Mouse (Mus musculus) midbrain, embryonic 13.5 days (tissue): ENCODE measurements around the gene Kcnv2. TPM values are rescaled to one million over a fixed set of nuclear protein-coding genes. Genes with fewer than 3 reads are reported as not detected.
A peak's percentile ranks its signal among the peaks of the same experiment; 100 is the strongest.

Experiments
- ATAC-seq: fragments of 200-750 bp; cut with Nextera tagmentation; 2 replicates; pipeline ENCODE4 v1.8.0; 2017; ENCODE audit warnings: mild to moderate bottlenecking, moderate TSS enrichment, moderate library complexity
- H3K27ac ChIP-seq: fragments of 300-500 bp; sonication (generic); 2 replicates; pipeline ENCODE4 v1.5.1; 2015; ENCODE audit warnings: inconsistent platforms, mild to moderate bottlenecking, moderate library complexity
- H3K27me3 ChIP-seq: fragments of 300-500 bp; sonication (generic); 2 replicates; pipeline ENCODE4 v1.6.1; 2015; ENCODE audit warnings: mild to moderate bottlenecking, inconsistent platforms
- H3K36me3 ChIP-seq: fragments of 300-500 bp; sonication (generic); 2 replicates; pipeline ENCODE4 v1.6.1; 2015; ENCODE audit warnings: mild to moderate bottlenecking, inconsistent platforms
- H3K4me1 ChIP-seq: fragments of 300-500 bp; sonication (generic); replicated peaks from 2 replicates; pipeline ENCODE4 v1.6.1; 2015; ENCODE audit warnings: inconsistent platforms
- H3K4me2 ChIP-seq: fragments of 300-500 bp; sonication (generic); replicated peaks from 2 replicates; pipeline ENCODE4 v1.6.1; 2015; ENCODE audit warnings: moderate library complexity, mild to moderate bottlenecking, inconsistent platforms
- H3K4me3 ChIP-seq: fragments of 300-500 bp; sonication (generic); replicated peaks from 2 replicates; pipeline ENCODE4 v1.5.1; 2015; ENCODE audit warnings: mild to moderate bottlenecking, inconsistent platforms
- H3K9ac ChIP-seq: fragments of 300-500 bp; sonication (generic); replicated peaks from 2 replicates; pipeline ENCODE4 v1.6.1; 2015; ENCODE audit warnings: mild to moderate bottlenecking, inconsistent platforms
- H3K9me3 ChIP-seq: fragments of 300-500 bp; sonication (generic); 2 replicates; pipeline ENCODE4 v1.6.1; 2016; ENCODE audit warnings: mild to moderate bottlenecking, inconsistent platforms
- whole genome bisulfite sequencing: fragments of 180-500 bp; shearing (Covaris S2); methylation state at CpG from one replicate; pipeline ENCODE4 v1.1.7; 2015; 5-methylcytosine and 5-hydroxymethylcytosine counted together
- polyA plus RNA-seq: library from polyadenylated mRNA; unstranded; fragments of >200 nt; fragmentation: Nextera tagmentation; extraction: Ambion mirVana; gene quantifications from 2 replicates; pipeline ENCODE4 v1.2.1, GENCODE M21; 2015

The Kcnv2 gene
- polyA plus RNA-seq, 1 experiment from 2014 or later = not detected

DNA sequence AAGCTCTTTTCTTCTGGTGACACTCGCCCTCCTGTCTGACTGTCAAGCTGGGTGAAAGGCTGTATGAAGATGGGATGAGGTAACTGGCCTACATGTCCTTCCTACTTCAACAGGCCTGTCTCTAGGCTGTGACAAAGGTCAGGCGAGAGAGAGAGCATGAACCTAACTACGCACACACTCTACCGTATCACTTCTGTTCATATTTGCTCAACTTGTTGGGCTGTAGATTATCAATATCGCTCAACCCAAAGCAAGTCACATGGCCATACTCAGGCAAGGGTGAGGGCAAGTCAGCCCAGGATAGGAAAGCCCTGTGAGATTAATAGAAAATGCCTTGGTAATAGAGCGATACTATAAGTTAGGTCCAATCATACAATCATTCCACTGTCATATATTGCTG lies 5.2 kb downstream of the Kcnv2 start:
- ATAC-seq = no peak
- 95% methylated on average over 6 of the region's 6 CpGs for WGBS

GRCm38 (mm10) chr19:27328166-27328565 lies 5.8 kb downstream of the Kcnv2 start:
- H3K9ac ChIP-seq = no peak overlapping the region
- no peak for ATAC-seq
- H3K4me1 ChIP-seq = no peaks in the 10 kb centered on the region
- no peaks in the 10 kb centered on the region for H3K9me3 ChIP-seq
- no peak overlapping the region for H3K4me2 ChIP-seq
- no peak overlapping the region for H3K4me3 ChIP-seq
- no peaks in the 10 kb centered on the region for H3K27me3 ChIP-seq
- H3K27ac ChIP-seq = no peak overlapping the region
- WGBS = 78% methylated on average over 3 of the region's 3 CpGs
- no peaks in the 10 kb centered on the region for H3K36me3 ChIP-seq

More for the DNA sequence above, 5.2 kb downstream of the Kcnv2 start:
- Histone ChIP-seq H3K4me1 (0 out of 2 replicates have a peak, but pooled peaks cover under 1% of the 10 kb centered on the region), H3K27me3 (no peaks in the 10 kb centered on the region), H3K9me3 (no peaks in the 10 kb centered on the region), H3K27ac (no peak overlapping the region), H3K4me2 (no peak overlapping the region), H3K4me3 (no peak overlapping the region), H3K36me3 (no peaks in the 10 kb centered on the region), H3K9ac (no peak overlapping the region)

DNA sequence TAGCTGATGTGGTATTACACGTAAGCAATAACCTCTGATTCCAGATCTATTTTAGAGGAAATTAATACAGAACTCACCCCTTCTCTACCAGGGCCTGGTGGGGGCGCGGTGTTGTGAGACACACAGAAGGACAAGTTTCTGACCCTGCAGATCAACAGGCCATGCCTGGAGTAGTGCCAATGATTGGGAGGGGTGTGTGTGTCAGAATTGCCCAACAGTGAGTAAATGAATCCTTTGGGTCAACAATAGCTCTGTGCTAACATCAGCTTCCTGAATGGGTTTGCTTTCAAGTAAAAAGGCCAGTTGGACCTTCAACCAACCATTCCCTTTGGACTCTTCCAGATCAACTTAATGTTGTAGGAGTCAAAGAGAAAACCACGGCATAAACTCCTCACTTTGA lies 6.3 kb downstream of the Kcnv2 start:
- no peaks in the 10 kb centered on the region for H3K36me3 ChIP-seq

GRCm38 (mm10) chr19:27332207-27332794 lies 9.9 kb downstream of the Kcnv2 start:
- Histone ChIP-seq H3K4me3 (no peak overlapping the region), H3K27me3 (no peaks in the 10 kb centered on the region)
- 53% methylated on average over 6 of the region's 6 CpGs for WGBS

More for the DNA sequence above, 6.3 kb downstream of the Kcnv2 start:
- H3K4me2 ChIP-seq = no peak overlapping the region
- ATAC-seq = no peak
- H3K4me1 ChIP-seq = no peaks in the 10 kb centered on the region
- no peaks in the 10 kb centered on the region for H3K27me3 ChIP-seq
- 94% methylated on average over 4 of the region's 4 CpGs for WGBS
- H3K9me3 ChIP-seq = no peaks in the 10 kb centered on the region
- no peak overlapping the region for H3K27ac ChIP-seq
- H3K4me3 ChIP-seq = no peak overlapping the region
- H3K9ac ChIP-seq = no peak overlapping the region

DNA sequence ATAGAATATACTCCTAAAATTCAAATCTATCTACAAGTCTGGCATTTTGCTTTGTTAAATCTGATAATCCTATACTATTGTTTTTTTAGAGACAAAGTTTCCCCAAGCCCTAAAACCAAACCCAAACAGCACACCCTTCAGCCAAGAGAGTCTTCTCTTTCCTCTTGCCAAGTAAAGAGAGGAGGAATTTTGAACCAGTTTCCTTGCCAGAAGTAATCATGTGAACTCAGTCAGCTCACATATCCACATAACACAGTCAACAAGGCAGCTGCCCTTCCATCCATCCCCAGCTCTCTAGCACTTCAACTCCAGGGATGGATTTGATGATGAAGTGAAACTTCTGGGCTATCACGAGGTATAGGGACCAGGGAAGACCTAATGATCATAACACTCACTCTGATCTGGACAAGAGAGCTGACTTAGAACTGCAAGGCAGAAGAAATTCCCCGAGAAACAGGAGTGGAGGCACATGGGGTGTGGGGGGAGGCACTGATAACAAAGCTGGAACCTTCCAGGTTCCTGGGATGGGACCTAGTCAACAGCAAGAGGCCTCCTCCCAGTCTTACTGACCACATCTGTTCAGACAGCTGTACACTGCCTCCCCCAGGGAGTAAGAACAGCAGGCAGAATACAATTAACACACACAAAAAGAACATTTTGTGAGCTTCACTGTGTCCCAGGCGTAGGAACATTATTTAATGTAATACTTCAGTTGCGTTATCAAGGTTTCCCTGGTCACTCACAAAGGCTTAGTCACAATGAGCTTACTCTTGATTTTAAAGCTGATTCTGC lies 13.9 kb downstream of the Kcnv2 start:
- WGBS = 81% methylated on average over 4 of the region's 4 CpGs
- Histone ChIP-seq H3K36me3 (no peaks in the 10 kb centered on the region), H3K27me3 (no peaks in the 10 kb centered on the region), H3K27ac (no peak overlapping the region), H3K4me3 (no peak overlapping the region), H3K4me1 (no peaks in the 10 kb centered on the region), H3K9ac (no peak overlapping the region), H3K9me3 (no peaks in the 10 kb centered on the region), H3K4me2 (no peak overlapping the region)
- ATAC-seq = no peak

More at GRCm38 (mm10) chr19:27332207-27332794, 9.9 kb downstream of the Kcnv2 start:
- H3K9me3 ChIP-seq = no peaks in the 10 kb centered on the region
- no peak overlapping the region for H3K4me2 ChIP-seq
- no peaks in the 10 kb centered on the region for H3K36me3 ChIP-seq
- H3K4me1 ChIP-seq = no peaks in the 10 kb centered on the region
- no peak for ATAC-seq
- H3K27ac ChIP-seq = no peak overlapping the region
- no peak overlapping the region for H3K9ac ChIP-seq

DNA sequence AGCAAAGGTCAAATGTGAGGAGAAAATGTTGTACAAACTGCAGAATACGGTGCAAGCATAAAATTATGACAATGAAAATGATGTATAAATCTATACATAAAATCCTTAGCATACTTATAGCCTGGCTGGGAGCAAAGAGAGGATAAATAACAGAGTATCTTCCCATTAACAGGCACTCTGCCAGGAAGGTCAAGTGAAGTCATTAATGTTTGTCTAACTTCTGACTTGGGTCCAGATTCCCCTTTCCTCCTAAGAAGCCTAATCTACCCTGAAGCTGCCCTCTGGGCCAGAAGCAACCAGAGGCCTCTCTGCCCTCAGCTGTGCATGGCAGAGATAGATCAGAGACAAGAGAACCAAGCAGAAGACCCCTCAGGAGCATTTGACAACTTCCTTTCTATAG lies 24.1 kb downstream of the Kcnv2 start:
- Histone ChIP-seq H3K27ac (no peak overlapping the region), H3K4me3 (no peak overlapping the region), H3K9me3 (peaks cover 3% of the 10 kb centered on the region; the same call in 1 of the 2 replicates), H3K4me1 (no peaks in the 10 kb centered on the region), H3K36me3 (no peaks in the 10 kb centered on the region), H3K9ac (no peak overlapping the region), H3K27me3 (no peaks in the 10 kb centered on the region), H3K4me2 (no peak overlapping the region)
- no peak for ATAC-seq
- WGBS = 94% methylated on average over 1 of the region's 1 CpGs

- 70% methylated on average over 6 of the region's 6 CpGs for WGBS
- no peak overlapping the region for H3K4me2 ChIP-seq
- H3K36me3 ChIP-seq = no peaks in the 10 kb centered on the region
- no peaks in the 10 kb centered on the region for H3K27me3 ChIP-seq
- no peak overlapping the region for H3K9ac ChIP-seq
- no peaks in the 10 kb centered on the region for H3K4me1 ChIP-seq
- no peak overlapping the region for H3K27ac ChIP-seq
- H3K9me3 ChIP-seq = no peaks in the 10 kb centered on the region
- H3K4me3 ChIP-seq = no peak overlapping the region
- no peak for ATAC-seq
Observed at GRCm38 (mm10) chr19:27351700-27352099, 29.3 kb downstream of the Kcnv2 start.

GRCm38 (mm10) chr19:27360381-27360780 lies 38.0 kb downstream of the Kcnv2 start:
- H3K27me3 ChIP-seq = no peaks in the 10 kb centered on the region
- no peaks in the 10 kb centered on the region for H3K36me3 ChIP-seq
- H3K4me3 ChIP-seq = no peak overlapping the region
- H3K4me2 ChIP-seq = no peak overlapping the region
- no peak overlapping the region for H3K27ac ChIP-seq
- H3K9me3 ChIP-seq = no peaks in the 10 kb centered on the region
- peaks cover 8% of the 10 kb centered on the region for H3K4me1 ChIP-seq
- no peak overlapping the region for H3K9ac ChIP-seq
- ATAC-seq = no peak

GRCm38 (mm10) chr19:27363891-27364290 lies 41.5 kb downstream of the Kcnv2 start:
- Histone ChIP-seq H3K4me3 (no peak overlapping the region), H3K4me2 (peak overlapping the region; percentile 44), H3K9me3 (no peaks in the 10 kb centered on the region), H3K36me3 (no peaks in the 10 kb centered on the region), H3K27me3 (no peaks in the 10 kb centered on the region), H3K27ac (no peak overlapping the region), H3K4me1 (peaks cover 19% of the 10 kb centered on the region), H3K9ac (no peak overlapping the region)
- 0 out of 2 replicates have a peak, but pooled peaks have one; percentile 32 for ATAC-seq
- WGBS = 47% methylated on average over 4 of the region's 4 CpGs

DNA sequence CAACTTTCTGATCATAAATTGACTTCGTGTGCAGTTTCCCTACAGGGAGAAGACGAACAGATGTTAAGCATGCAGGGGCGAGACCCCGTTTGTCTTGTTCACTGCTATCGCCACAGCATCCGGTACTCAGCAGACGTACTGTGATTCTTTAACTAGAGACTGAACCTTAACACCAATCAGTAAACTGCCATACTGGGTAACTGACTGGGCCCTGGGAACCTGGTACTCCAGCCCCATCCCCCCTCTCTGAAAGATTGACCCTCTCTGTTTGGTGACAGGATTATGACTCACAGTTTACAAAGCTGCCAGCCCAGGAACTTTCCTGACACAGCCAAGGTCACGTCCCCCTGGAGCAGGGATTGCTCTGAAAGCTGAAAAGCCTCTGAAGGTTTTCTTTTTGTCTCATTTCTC lies 42.1 kb downstream of the Kcnv2 start:
- peak; percentile 70 for ATAC-seq
- H3K9ac ChIP-seq = 0 out of 2 replicates have a peak overlapping the region, but pooled peaks have one; percentile 28

DNA sequence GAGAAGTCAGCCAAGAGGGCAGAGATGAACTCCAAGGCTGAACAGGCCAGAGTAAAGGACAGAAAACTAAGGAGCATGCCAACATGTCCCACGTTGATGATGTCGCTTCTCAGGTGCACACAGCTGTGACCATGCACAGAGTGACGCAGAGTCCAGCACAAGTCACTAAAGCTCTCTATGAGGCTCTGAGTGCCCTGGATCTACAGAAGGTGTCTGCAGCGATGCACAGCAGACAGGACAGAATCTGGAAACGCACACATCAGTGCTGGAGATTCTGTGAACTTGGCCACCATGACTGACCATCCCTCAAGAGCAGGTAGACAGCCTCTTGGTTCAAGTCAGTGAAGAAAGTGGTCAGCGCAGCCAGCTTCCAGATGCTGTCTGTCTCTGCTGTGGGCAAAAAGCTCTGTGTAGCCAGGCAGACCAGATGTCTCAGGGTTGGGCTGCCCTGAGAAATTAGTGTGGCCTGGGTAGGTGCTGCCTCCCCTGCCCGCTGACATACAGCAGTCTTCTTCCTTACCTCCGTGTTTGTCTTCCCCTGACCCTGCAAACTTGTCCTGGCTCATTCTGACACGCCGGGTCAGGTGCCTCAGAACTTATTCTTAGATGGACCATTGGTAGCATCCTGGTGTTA lies 43.8 kb downstream of the Kcnv2 start:
- Histone ChIP-seq H3K4me3 (no peak overlapping the region), H3K4me1 (peaks cover 19% of the 10 kb centered on the region), H3K36me3 (no peaks in the 10 kb centered on the region), H3K27ac (0 out of 2 replicates have a peak overlapping the region, but pooled peaks have one; percentile 27), H3K9ac (no peak overlapping the region), H3K9me3 (no peaks in the 10 kb centered on the region), H3K27me3 (no peaks in the 10 kb centered on the region), H3K4me2 (no peak overlapping the region)
- WGBS = 83% methylated on average over 10 of the region's 10 CpGs
- 0 out of 2 replicates have a peak, but pooled peaks have one; percentile 47 for ATAC-seq

More for the DNA sequence above, 42.1 kb downstream of the Kcnv2 start:
- Histone ChIP-seq H3K36me3 (no peaks in the 10 kb centered on the region), H3K4me2 (peak overlapping the region; percentile 44), H3K9me3 (no peaks in the 10 kb centered on the region), H3K4me3 (no peak overlapping the region), H3K4me1 (peaks cover 19% of the 10 kb centered on the region), H3K27ac (peak overlapping the region; percentile 35; the same call in 1 of the 2 replicates), H3K27me3 (no peaks in the 10 kb centered on the region)
- WGBS = 12% methylated on average over 8 of the region's 8 CpGs
